Mouse (Mus musculus) heart, embryonic 14.5 days (tissue): Measurements from ENCODE around the gene Itgb6. TPM values are rescaled to one million over a fixed set of nuclear protein-coding genes. Genes with fewer than 3 reads are reported as not detected.

Source experiments
- ATAC-seq: fragments of 200-750 bp; cut with Nextera tagmentation; 2 replicates; pipeline ENCODE4 v1.8.0; 2017; ENCODE audit warnings: low read depth, moderate TSS enrichment; ENCODE audit not compliant: insufficient number of reproducible peaks, insufficient read depth, low FRiP score
- H3K27ac ChIP-seq, 2 experiments: fragments of 200-500 bp in 1 of 2; fragments of 300-500 bp in 1 of 2; sonication (generic) in 1 of 2; replicated peaks in 1 of 2; 2 replicates each; pipeline ENCODE4 v1.5.1; 2012 to 2014; ENCODE audit warnings: low read depth in 2 of 2, low read length in 2 of 2, control low read depth in 1 of 2, mild to moderate bottlenecking in 1 of 2, mixed read lengths in 1 of 2; ENCODE audit not compliant: control insufficient read depth in 1 of 2, insufficient read depth in 1 of 2
- H3K27me3 ChIP-seq: fragments of 300-500 bp; sonication (generic); 2 replicates; pipeline ENCODE4 v1.6.1; 2014; ENCODE audit warnings: mild to moderate bottlenecking, low read length, control low read depth; ENCODE audit not compliant: control insufficient read depth, insufficient read depth
- H3K36me3 ChIP-seq: fragments of 300-500 bp; sonication (generic); 2 replicates; pipeline ENCODE4 v1.6.1; 2014; ENCODE audit warnings: mild to moderate bottlenecking, control low read depth, low read length, mixed read lengths; ENCODE audit not compliant: control insufficient read depth, insufficient read depth
- H3K4me1 ChIP-seq, 2 experiments: fragments of 200-500 bp in 1 of 2; fragments of 300-500 bp in 1 of 2; sonication (generic) in 1 of 2; 2 replicates each; pipeline ENCODE4 v1.6.1; 2012 to 2014; ENCODE audit warnings: low read length in 2 of 2, control low read depth in 1 of 2, mixed read lengths in 1 of 2; ENCODE audit not compliant: control insufficient read depth in 2 of 2, insufficient read depth in 2 of 2
- H3K4me2 ChIP-seq: fragments of 300-500 bp; sonication (generic); 2 replicates; pipeline ENCODE4 v1.6.1; 2014; ENCODE audit warnings: mild to moderate bottlenecking, low read length
- H3K4me3 ChIP-seq, 2 experiments: fragments of 200-500 bp in 1 of 2; fragments of 300-500 bp in 1 of 2; sonication (generic) in 1 of 2; 2 replicates each; pipeline ENCODE4 v1.5.1; 2012 to 2014; ENCODE audit warnings: low read length in 2 of 2, mild to moderate bottlenecking in 2 of 2, control low read depth in 1 of 2, low read depth in 1 of 2, moderate library complexity in 1 of 2; ENCODE audit not compliant: control insufficient read depth in 1 of 2, insufficient read depth in 1 of 2
- H3K9ac ChIP-seq: fragments of 300-500 bp; sonication (generic); 2 replicates; pipeline ENCODE4 v1.6.1; 2014; ENCODE audit warnings: mild to moderate bottlenecking, low read length
- H3K9me3 ChIP-seq: fragments of 300-500 bp; sonication (generic); 2 replicates; pipeline ENCODE4 v1.6.1; 2016; ENCODE audit warnings: low read length, control low read depth; ENCODE audit not compliant: control insufficient read depth
- WGBS: fragments of 180-500 bp; shearing (Covaris S2); extraction: QIAGEN DNeasy Blood & Tissue Kit; methylation state at CpG from one replicate; pipeline ENCODE4 v1.1.7; 2014; 5-methylcytosine and 5-hydroxymethylcytosine counted together
- polyA plus RNA-seq: library from polyadenylated mRNA; unstranded; fragments of >200 nt; fragmentation: Nextera tagmentation; extraction: Ambion mirVana; gene quantifications from 2 replicates; pipeline ENCODE4 v1.2.1, GENCODE M21; 2014

Itgb6 gene
- polyA plus RNA-seq, 1 experiment from 2014 or later, result 0.41 TPM

DNA sequence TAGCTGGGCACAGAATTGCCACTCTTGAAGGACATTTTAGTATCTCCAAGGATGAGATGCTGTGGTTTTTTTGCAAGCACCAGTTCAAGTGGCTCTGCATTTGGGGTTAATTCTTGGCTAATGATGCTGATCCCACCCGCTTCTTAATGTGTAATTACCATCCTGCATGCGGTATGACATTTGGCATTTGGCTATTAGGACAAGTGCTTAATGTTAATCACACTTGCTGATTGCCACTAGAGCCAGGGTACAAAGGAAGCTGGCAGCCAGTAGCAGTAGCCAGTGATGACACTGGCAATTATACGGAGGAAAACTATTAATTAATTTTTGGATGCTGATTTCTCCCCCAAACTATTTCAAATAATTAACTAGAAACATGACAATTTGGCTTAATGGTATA is 86.0 kb downstream of the Itgb6 start:
- Histone ChIP-seq H3K4me3 (no peak overlapping the region), H3K4me2 (no peak overlapping the region), H3K36me3 (no peaks in the 10 kb centered on the region), H3K27me3 (no peaks in the 10 kb centered on the region), H3K4me1 (peaks cover 14 to 16% of the 10 kb centered on the region in 2 experiments), H3K9ac (no peak overlapping the region), H3K9me3 (no peaks in the 10 kb centered on the region), H3K27ac (no peak overlapping the region)
- no peak for ATAC-seq
- WGBS, result 65% methylated on average over 3 of the region's 3 CpGs

DNA sequence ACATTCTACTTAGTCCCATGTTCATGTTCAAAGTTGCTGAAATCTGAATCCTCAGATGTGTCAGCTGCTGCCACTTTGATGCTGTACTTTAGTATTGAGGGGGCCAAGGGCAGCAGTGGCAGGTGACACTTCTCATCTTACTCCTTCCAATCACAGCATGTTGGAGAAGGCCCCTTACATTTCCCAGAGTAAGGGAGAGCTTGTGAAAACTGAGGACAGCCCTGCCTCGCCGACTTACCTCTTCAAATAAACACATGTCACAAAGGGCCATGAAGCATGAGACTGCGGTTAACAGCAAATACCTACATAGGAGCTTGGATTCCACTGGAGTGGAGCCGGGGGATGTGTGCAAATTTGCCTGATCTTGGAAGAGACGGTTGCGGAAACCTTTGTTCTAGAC is 86.4 kb downstream of the Itgb6 start:
- WGBS, result 82% methylated on average over 6 of the region's 6 CpGs
- ATAC-seq, result no peak

DNA sequence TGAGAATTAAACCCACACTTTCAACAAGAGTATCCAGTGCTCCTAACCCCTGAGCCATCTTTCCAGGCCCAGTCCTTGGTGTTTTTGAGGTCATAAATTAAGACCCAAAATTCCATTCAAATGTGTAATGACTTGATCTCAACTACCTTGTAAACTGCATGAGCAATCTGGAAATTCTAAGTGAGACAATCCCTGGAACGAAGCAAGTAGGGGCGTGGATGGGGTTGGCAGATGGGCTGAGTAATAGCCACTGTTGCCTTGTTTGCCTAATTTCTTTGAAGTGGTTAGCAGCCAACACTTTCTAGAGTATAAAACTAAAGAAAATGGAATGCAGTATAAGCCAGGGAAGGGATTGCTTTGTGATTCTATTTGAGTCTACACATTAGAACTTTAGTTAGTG is 89.7 kb downstream of the Itgb6 start:
- Histone ChIP-seq H3K9me3 (no peaks in the 10 kb centered on the region), H3K27me3 (no peaks in the 10 kb centered on the region), H3K4me3 (no peak overlapping the region), H3K4me1 (peaks cover 0 to 8% of the 10 kb centered on the region in 2 experiments; a peak in 2 of 4 replicates), H3K9ac (no peak overlapping the region), H3K36me3 (no peaks in the 10 kb centered on the region), H3K27ac (no peak overlapping the region), H3K4me2 (no peak overlapping the region)
- no peak for ATAC-seq
- 91% methylated on average over 2 of the region's 2 CpGs for WGBS

More for the DNA sequence above, 86.4 kb downstream of the Itgb6 start:
- H3K4me3 ChIP-seq, result no peak overlapping the region
- H3K36me3 ChIP-seq, result no peaks in the 10 kb centered on the region
- H3K4me1 ChIP-seq, result peaks cover 14 to 16% of the 10 kb centered on the region in 2 experiments
- H3K27me3 ChIP-seq, result no peaks in the 10 kb centered on the region
- H3K27ac ChIP-seq, result no peak overlapping the region
- no peak overlapping the region for H3K4me2 ChIP-seq
- H3K9ac ChIP-seq, result no peak overlapping the region
- H3K9me3 ChIP-seq, result no peaks in the 10 kb centered on the region

DNA sequence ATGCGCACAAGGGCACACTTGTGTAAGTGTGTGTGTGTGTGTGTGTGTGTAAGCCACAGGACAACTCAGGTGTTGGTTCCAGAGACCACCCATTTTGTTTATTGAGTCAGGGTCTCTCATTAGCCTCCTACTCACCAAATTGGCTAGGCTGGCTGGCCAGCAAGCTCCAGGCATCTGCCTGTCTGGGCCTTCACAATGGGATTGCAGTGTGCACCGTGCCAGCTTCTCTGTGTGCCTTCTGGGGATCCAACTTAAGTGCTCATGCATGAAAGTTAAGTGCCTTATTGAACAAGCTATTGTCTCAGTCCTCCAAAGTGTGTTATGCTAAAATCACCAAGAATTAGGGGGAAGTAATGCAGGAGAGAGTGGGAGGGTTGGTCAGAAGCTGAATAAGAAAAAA is 92.1 kb downstream of the Itgb6 start:
- H3K4me3 ChIP-seq, result no peak overlapping the region
- H3K36me3 ChIP-seq, result no peaks in the 10 kb centered on the region
- no peak overlapping the region for H3K9ac ChIP-seq
- no peaks in the 10 kb centered on the region; a peak in 1 of 4 replicates for H3K4me1 ChIP-seq
- H3K27me3 ChIP-seq, result no peaks in the 10 kb centered on the region
- WGBS, result 79% methylated on average over 2 of the region's 2 CpGs
- ATAC-seq, result no peak
- no peak overlapping the region for H3K27ac ChIP-seq
- H3K9me3 ChIP-seq, result no peaks in the 10 kb centered on the region
- no peak overlapping the region for H3K4me2 ChIP-seq

DNA sequence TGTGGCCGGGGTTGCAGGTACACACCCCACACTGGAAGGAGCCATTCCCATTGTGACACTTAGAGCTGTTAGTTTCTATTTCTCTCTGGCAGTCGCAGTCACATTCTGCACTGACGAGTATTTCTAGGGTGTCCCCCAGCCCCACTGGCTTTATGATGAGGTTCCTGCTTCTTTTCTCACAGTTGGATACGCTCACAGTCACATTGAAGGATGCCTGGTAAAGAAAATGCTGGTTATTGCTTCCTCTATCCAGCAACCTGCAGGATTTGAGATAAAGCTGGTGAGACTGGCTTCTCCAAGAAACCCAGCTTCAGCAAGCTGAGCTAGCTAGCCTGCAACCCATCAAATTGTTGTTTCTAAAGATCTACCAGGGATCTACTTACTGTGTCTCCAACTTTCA is 94.5 kb downstream of the Itgb6 start:
- no peak for ATAC-seq
- H3K27me3 ChIP-seq, result no peaks in the 10 kb centered on the region
- H3K9ac ChIP-seq, result no peak overlapping the region
- no peaks in the 10 kb centered on the region for H3K9me3 ChIP-seq
- no peak overlapping the region for H3K27ac ChIP-seq
- H3K36me3 ChIP-seq, result no peaks in the 10 kb centered on the region
- 74% methylated on average over 4 of the region's 4 CpGs for WGBS
- H3K4me3 ChIP-seq, result no peak overlapping the region
- H3K4me1 ChIP-seq, result no peaks in the 10 kb centered on the region; a peak in 1 of 4 replicates
- no peak overlapping the region for H3K4me2 ChIP-seq

DNA sequence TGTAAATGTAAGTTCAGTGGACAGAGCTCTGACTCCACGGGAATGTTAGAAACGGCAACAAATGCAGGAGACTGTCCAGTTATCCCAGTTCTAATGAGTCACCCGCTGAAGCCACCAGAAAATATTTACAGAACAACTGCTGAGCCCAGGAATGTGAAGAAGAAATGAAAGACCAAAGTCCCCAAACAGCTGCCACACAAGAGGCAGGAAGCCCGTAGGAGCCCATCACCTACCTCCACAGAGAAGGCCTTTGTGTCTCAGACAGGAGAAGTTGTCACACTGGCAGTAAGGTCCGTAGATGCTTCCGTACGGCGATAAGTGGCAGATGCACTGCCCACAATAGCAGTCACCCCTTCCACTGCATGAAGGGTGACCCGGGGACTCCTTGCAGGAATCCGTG is 94.9 kb downstream of the Itgb6 start:
- 66% methylated on average over 10 of the region's 10 CpGs for WGBS
- H3K4me2 ChIP-seq, result no peak overlapping the region
- no peak for ATAC-seq
- no peak overlapping the region for H3K27ac ChIP-seq
- H3K4me1 ChIP-seq, result no peaks in the 10 kb centered on the region; a peak in 1 of 4 replicates
- H3K36me3 ChIP-seq, result no peaks in the 10 kb centered on the region
- no peaks in the 10 kb centered on the region for H3K27me3 ChIP-seq
- H3K4me3 ChIP-seq, result no peak overlapping the region
- no peak overlapping the region for H3K9ac ChIP-seq
- H3K9me3 ChIP-seq, result no peaks in the 10 kb centered on the region

DNA sequence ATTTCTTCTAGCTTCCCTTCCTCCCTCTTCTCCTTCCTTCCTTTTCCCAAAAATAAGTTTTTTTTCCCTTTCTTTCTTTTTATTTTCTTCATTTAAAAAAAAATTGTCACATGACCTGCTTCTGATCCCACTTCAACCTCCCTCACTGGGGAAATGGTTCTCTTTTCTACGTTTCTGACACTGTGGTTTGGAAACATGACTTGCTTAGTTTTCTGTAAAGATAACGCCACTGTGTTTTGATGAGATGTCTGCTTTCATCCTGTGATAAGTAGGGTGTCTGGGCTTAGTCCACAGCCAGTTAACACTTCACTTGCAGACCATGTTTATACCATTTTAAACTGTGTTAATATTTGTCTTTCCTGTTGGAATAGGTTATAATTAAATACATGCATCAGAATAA is 96.7 kb downstream of the Itgb6 start:
- WGBS, result 22% methylated on average over 2 of the region's 2 CpGs
- Histone ChIP-seq H3K4me3 (no peak overlapping the region), H3K9ac (no peak overlapping the region), H3K4me1 (no peaks in the 10 kb centered on the region; a peak in 1 of 4 replicates), H3K4me2 (no peak overlapping the region), H3K9me3 (no peaks in the 10 kb centered on the region), H3K27ac (no peak overlapping the region), H3K36me3 (no peaks in the 10 kb centered on the region), H3K27me3 (no peaks in the 10 kb centered on the region)
- no peak for ATAC-seq

DNA sequence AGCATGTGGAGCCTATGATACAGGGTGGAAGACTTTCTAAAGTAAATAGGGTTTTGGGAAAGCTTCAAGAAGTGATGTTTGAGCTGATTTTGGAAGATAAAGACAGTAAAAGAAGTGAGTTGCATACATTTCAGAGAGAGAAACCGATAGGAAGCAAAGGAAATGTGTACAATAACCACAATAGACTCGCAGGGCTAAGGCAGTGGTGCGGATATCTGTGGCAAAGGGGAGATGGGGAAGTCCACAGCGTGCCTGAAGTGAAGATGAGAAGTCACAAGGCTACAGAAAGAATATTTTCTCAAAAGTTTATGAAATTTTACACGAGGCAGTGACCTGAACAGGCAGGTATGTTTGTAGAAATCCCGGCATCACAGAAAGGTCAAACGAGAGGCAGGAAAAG is 100.3 kb downstream of the Itgb6 start:
- Histone ChIP-seq H3K4me3 (no peak overlapping the region), H3K9ac (no peak overlapping the region), H3K4me2 (no peak overlapping the region), H3K9me3 (no peaks in the 10 kb centered on the region), H3K27ac (no peak overlapping the region), H3K4me1 (no peaks in the 10 kb centered on the region), H3K36me3 (no peaks in the 10 kb centered on the region), H3K27me3 (no peaks in the 10 kb centered on the region)
- ATAC-seq, result no peak
- WGBS, result 80% methylated on average over 7 of the region's 7 CpGs
